Mouse (Mus musculus): ENCODE data around the gene Cd52. TPM values are rescaled to one million over a fixed set of nuclear protein-coding genes. Genes with fewer than 3 reads are reported as not detected.
A peak's percentile ranks its signal among the peaks of the same experiment; 100 is the strongest.

The Cd52 gene
- polyA plus RNA-seq, 1 experiment from 2014 or later = 20.3 TPM

DNA sequence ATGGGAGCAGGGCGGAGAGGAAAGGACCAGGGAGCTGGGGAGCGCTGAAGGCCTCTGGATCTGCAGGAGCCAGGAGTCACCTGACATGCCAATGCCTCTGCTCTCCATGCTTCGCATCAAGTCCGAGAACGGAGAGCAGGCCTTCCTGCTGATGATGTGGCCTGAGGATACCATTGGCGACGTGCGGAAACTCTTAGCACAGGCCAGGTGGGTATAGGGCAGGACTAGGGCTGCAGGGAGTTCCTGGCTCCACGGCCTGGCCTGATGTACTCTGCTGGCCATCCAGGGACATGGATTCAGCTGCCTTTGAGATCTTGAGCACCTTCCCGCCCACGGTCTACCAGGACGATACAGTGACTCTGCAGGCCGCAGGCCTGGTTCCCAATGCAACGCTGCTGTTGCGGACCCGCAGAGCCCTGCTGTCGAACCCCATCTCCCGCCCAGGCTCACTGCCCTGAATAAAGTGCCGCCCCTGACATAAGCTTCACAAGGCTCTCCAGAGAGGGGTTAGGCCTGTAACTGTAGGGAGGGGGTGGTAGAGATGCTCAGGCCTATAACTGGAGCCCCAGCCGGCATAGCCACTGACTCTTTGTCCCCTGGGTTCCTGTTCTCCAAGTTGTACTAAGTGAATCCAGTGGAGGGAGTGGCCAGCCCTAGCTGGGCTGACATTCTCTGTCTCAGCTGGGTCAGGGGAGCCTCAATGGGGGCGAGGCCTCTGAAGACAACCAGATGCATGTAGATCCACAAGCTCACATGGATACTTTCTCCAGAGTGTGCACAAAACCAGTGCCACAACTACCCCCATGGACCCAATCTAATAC, 31.6 kb upstream of the Cd52 start:
- 0 out of 2 replicates have a peak, but pooled peaks cover 2% of the 10 kb centered on the region for H3K4me1 ChIP-seq (replicated peaks; ENCODE audit: control insufficient read depth, insufficient read depth)
- H3K9ac ChIP-seq (ENCODE audit: low read length) = peak overlapping the region; percentile 13; the same call in 1 of the 2 replicates
- WGBS = 87% methylated on average over 21 of the region's 21 CpGs
- no peaks in the 10 kb centered on the region for H3K36me3 ChIP-seq (ENCODE audit: control insufficient read depth, insufficient read depth, low read length)
- TF ChIP-seq CTCF (IDR thresholded peaks at IDR 0.05; ENCODE audit: low read depth) = no peak
- TF ChIP-seq EP300 (optimal IDR thresholded peaks at IDR 0.05) = no peak
- no peak overlapping the region for H3K27ac ChIP-seq (replicated peaks)
- H3K4me2 ChIP-seq (replicated peaks; ENCODE audit: low read depth) = no peak overlapping the region
- no peak overlapping the region for H3K4me3 ChIP-seq (ENCODE audit: low read depth, low read length)
- no peaks in the 10 kb centered on the region for H3K9me3 ChIP-seq (ENCODE audit: control insufficient read depth, low read length)
- ATAC-seq (ENCODE audit: low FRiP score, low TSS enrichment) (no peak), DNase-seq (ENCODE audit: low spot score) (no peak)
- no peaks in the 10 kb centered on the region for H3K27me3 ChIP-seq (ENCODE audit: control insufficient read depth, insufficient read depth, low read length)

DNA sequence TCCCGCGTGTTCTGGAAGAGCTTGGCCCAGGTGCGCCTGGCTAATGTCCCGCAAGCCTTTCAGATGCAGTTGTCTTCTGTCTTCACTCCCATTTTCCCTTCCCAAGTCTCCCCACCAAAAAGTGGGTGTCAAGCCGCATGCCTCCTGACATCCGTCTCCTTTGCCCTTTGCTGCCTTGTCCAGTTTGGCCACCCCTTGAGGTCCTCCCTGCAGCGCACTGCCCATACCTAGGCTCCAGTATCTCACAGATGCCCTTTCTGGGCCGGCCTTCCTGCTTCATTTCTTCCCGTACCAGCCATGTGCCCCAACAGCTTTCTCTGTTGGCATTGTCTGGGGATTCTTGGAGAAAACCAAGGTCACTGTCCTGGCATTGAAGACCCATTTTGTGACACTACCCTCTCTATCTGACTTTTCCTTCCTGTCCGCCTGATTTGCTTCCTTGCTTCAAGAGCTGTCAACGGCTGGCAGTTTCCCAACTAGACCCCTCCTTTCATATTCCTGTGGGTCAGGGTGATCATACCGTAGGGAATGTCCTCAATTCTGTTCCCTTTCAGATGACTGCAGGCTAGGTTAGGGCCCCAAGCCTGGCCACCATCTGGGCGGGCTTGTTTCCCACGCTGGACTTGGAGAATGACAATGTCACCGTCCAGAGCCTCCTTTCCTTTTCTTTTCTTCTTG, 30.6 kb upstream of the Cd52 start:
- Histone ChIP-seq H3K27me3 (ENCODE audit: control insufficient read depth, insufficient read depth, low read length) (no peaks in the 10 kb centered on the region), H3K4me2 (replicated peaks; ENCODE audit: low read depth) (no peak overlapping the region), H3K9ac (ENCODE audit: low read length) (no peak overlapping the region), H3K9me3 (ENCODE audit: control insufficient read depth, low read length) (no peaks in the 10 kb centered on the region), H3K4me1 (replicated peaks; ENCODE audit: control insufficient read depth, insufficient read depth) (0 out of 2 replicates have a peak, but pooled peaks cover 2% of the 10 kb centered on the region), H3K36me3 (ENCODE audit: control insufficient read depth, insufficient read depth, low read length) (no peaks in the 10 kb centered on the region), H3K4me3 (ENCODE audit: low read depth, low read length) (no peak overlapping the region), H3K27ac (replicated peaks) (no peak overlapping the region)
- ATAC-seq (ENCODE audit: low FRiP score, low TSS enrichment) = no peak
- no peak for TF ChIP-seq CTCF (IDR thresholded peaks at IDR 0.05; ENCODE audit: low read depth)
- TF ChIP-seq EP300 (optimal IDR thresholded peaks at IDR 0.05) = no peak
- DNase-seq (ENCODE audit: low spot score) = no peak
- 89% methylated on average over 15 of the region's 15 CpGs for WGBS

DNA sequence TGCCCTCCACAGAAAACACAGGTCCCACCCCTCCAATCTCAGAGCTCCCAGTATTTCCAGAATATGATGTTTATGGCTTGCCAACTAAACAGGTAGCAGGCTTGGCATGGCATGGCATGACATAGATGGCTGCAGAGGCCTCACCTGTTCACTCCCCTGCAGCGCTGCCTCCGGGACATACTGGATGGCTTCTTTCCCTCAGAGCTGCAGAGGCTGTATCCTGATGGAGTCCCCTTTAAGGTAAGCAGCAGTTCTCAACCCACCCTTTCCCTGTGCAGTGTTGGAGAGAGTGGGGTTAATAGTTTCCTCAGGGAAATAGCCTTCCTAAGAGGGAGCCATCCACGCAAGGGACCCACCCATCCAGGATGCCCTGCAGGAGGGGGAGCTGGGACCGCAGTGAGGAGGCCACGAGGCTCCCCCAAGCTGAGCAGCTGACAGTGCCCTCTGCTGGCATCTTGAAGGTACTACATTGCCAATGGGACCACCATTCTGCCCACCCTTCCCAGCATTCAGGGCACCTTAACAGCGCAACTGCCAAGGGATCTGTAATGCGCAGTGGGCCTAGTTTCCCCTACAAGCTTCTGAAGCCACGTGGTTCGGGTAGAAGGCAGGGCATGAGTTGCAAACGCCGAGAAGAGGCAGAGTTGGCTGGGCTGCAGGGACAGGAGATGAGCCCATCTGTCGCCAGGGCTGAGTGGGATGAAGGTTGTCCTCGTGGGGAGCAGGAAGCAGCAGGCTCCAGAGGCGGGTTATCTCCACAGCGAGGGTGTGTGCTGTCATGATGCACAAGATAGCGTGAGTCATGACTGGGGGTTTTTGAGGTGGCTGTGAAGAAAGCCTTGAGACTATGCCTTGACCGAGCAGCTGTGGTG, 29.0 kb upstream of the Cd52 start:
- H3K4me3 ChIP-seq (ENCODE audit: low read depth, low read length) = no peak overlapping the region
- H3K9me3 ChIP-seq (ENCODE audit: control insufficient read depth, low read length) = no peaks in the 10 kb centered on the region
- no peaks in the 10 kb centered on the region for H3K36me3 ChIP-seq (ENCODE audit: control insufficient read depth, insufficient read depth, low read length)
- no peak overlapping the region for H3K4me2 ChIP-seq (replicated peaks; ENCODE audit: low read depth)
- H3K9ac ChIP-seq (ENCODE audit: low read length) = no peak overlapping the region
- ATAC-seq (ENCODE audit: low FRiP score, low TSS enrichment) (no peak), DNase-seq (ENCODE audit: low spot score) (no peak)
- H3K27ac ChIP-seq (replicated peaks) = no peak overlapping the region
- no peaks in the 10 kb centered on the region for H3K4me1 ChIP-seq (replicated peaks; ENCODE audit: control insufficient read depth, insufficient read depth)
- no peaks in the 10 kb centered on the region for H3K27me3 ChIP-seq (ENCODE audit: control insufficient read depth, insufficient read depth, low read length)
- peak; percentile 93 for TF ChIP-seq CTCF (IDR thresholded peaks at IDR 0.05; ENCODE audit: low read depth)
- TF ChIP-seq EP300 (optimal IDR thresholded peaks at IDR 0.05) = no peak
- 22% methylated on average over 17 of the region's 17 CpGs for WGBS

DNA sequence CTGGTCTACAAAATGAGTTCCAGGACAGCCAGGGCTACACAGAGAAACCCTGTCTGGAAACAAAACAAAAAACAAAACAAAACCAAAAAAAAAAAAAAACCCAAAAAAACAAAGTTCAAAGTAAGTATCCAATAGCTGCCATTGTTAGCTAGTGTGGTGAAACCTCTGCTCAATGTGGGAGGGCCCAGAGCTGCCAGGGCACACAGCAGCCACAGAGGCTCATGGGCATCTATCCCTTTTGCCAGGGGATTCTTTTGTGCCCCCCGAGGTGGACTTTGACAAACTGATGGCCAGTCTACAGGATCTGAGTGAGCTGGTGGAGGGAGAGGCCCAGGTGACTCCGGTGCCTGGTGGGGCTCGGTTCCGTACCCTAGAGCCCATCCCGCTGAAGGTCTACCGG, 28.3 kb upstream of the Cd52 start:
- ATAC-seq (ENCODE audit: low FRiP score, low TSS enrichment) (no peak), DNase-seq (ENCODE audit: low spot score) (no peak)
- Histone ChIP-seq H3K27me3 (ENCODE audit: control insufficient read depth, insufficient read depth, low read length) (no peaks in the 10 kb centered on the region), H3K9ac (ENCODE audit: low read length) (no peak overlapping the region), H3K36me3 (ENCODE audit: control insufficient read depth, insufficient read depth, low read length) (no peaks in the 10 kb centered on the region), H3K4me2 (replicated peaks; ENCODE audit: low read depth) (no peak overlapping the region), H3K4me1 (replicated peaks; ENCODE audit: control insufficient read depth, insufficient read depth) (no peaks in the 10 kb centered on the region), H3K4me3 (ENCODE audit: low read depth, low read length) (no peak overlapping the region), H3K27ac (replicated peaks) (no peak overlapping the region), H3K9me3 (ENCODE audit: control insufficient read depth, low read length) (no peaks in the 10 kb centered on the region)
- WGBS = 96% methylated on average over 6 of the region's 6 CpGs
- no peak for TF ChIP-seq EP300 (optimal IDR thresholded peaks at IDR 0.05)
- TF ChIP-seq CTCF (IDR thresholded peaks at IDR 0.05; ENCODE audit: low read depth) = no peak

DNA sequence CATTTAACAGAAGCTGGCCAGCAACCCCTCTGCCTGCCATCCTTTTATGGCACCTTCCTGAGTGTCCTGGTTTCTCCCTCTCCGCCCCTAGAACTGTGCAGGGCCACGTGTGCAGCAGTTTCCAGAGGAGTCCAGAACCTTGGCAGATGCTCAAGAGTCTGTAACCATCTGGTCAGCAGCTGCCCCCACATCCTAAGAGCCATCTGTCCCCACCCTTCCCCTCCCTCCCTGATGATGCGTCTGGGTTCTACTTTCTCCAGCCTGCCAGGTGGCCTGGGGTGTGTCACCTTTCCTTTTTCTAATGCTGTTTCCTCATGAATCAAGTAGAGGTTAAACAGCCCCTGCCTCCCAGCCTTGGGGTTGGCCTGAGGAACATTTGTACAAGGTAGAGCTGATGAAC, 27.4 kb upstream of the Cd52 start:
- Histone ChIP-seq H3K4me3 (ENCODE audit: low read depth, low read length) (no peak overlapping the region), H3K4me1 (replicated peaks; ENCODE audit: control insufficient read depth, insufficient read depth) (no peaks in the 10 kb centered on the region), H3K4me2 (replicated peaks; ENCODE audit: low read depth) (no peak overlapping the region), H3K27me3 (ENCODE audit: control insufficient read depth, insufficient read depth, low read length) (no peaks in the 10 kb centered on the region), H3K36me3 (ENCODE audit: control insufficient read depth, insufficient read depth, low read length) (no peaks in the 10 kb centered on the region), H3K27ac (replicated peaks) (no peak overlapping the region), H3K9ac (ENCODE audit: low read length) (no peak overlapping the region), H3K9me3 (ENCODE audit: control insufficient read depth, low read length) (no peaks in the 10 kb centered on the region)
- TF ChIP-seq CTCF (IDR thresholded peaks at IDR 0.05; ENCODE audit: low read depth) = no peak
- TF ChIP-seq EP300 (optimal IDR thresholded peaks at IDR 0.05) = no peak
- ATAC-seq (ENCODE audit: low FRiP score, low TSS enrichment) = no peak
- WGBS = 20% methylated on average over 3 of the region's 3 CpGs
- no peak for DNase-seq (ENCODE audit: low spot score)

Measured in stomach, postnatal 0 days (tissue).